Mouse (Mus musculus) Muller cell, postnatal 12 days (primary cell): ENCODE measurements around the gene Tbx19.

ENCODE experiments used
- DNase-seq: peaks from one replicate; pipeline ENCODE4 v3.0.0-alpha.2; 2015; ENCODE audit errors: inconsistent ontology term

Tbx19 gene

GRCm38 (mm10) chr1:165114460-165115175 is 46.0 kb downstream of the Tbx19 start:
- DNase-seq = no peak

- DNase-seq = no peak
Measured at GRCm38 (mm10) chr1:165113700-165114099, 46.9 kb downstream of the Tbx19 start.

- peak; percentile 66 for DNase-seq
Measured at GRCm38 (mm10) chr1:165110659-165111058, 49.9 kb downstream of the Tbx19 start.

GRCm38 (mm10) chr1:165109135-165109534 is 51.4 kb downstream of the Tbx19 start:
- no peak for DNase-seq

GRCm38 (mm10) chr1:165108477-165108876 is 52.1 kb downstream of the Tbx19 start:
- no peak for DNase-seq

GRCm38 (mm10) chr1:165106011-165106385 is 54.6 kb downstream of the Tbx19 start:
- DNase-seq = no peak

- DNase-seq = no peak
Measured at GRCm38 (mm10) chr1:165105270-165106010, 55.1 kb downstream of the Tbx19 start.

- DNase-seq = peak; percentile 50
Measured at GRCm38 (mm10) chr1:165104707-165105259, 55.8 kb downstream of the Tbx19 start.

GRCm38 (mm10) chr1:165099569-165099968 is 61.0 kb downstream of the Tbx19 start:
- no peak for DNase-seq

- DNase-seq = no peak
Measured at GRCm38 (mm10) chr1:165094871-165095270, 65.7 kb downstream of the Tbx19 start.

GRCm38 (mm10) chr1:165091721-165092120 is 68.9 kb downstream of the Tbx19 start:
- DNase-seq = no peak

GRCm38 (mm10) chr1:165089556-165089955 is 71.0 kb downstream of the Tbx19 start:
- no peak for DNase-seq
